Mouse (Mus musculus): ENCODE measurements around the gene 4930470P17Rik. TPM values are rescaled to one million over a fixed set of nuclear protein-coding genes. Genes with fewer than 3 reads are reported as not detected.

Gene 4930470P17Rik
- 0.15 TPM in 1 of 2 replicates, not detected in the other for polyA plus RNA-seq (2021; fragmentation: Nextera tagmentation)
- long read RNA-seq, experiment 1 = 0 reads
- long read RNA-seq, experiment 2 = 0 reads

GRCm38 (mm10) chr2:170601917-170602316 is at the start of gene 4930470P17Rik:
4930470P17Rik (minus strand) TSS chr2:170602017.

Other genes with a start within 250 kb of the 4930470P17Rik start
- 79.3 and 106 TPM in 2 replicates for gene Bcas1, start 174.2 kb downstream of the 4930470P17Rik start, polyA plus RNA-seq (2021; fragmentation: Nextera tagmentation)
- 73.1 and 85.8 TPM in 2 replicates for gene Pfdn4, start 105.6 kb downstream of the 4930470P17Rik start, polyA plus RNA-seq (2021; fragmentation: Nextera tagmentation)
- gene Cyp24a1, start 104.9 kb downstream of the 4930470P17Rik start, polyA plus RNA-seq (2021; fragmentation: Nextera tagmentation) = not detected in 2 replicates
- gene Dok5, start 129.8 kb upstream of the 4930470P17Rik start, polyA plus RNA-seq (2021; fragmentation: Nextera tagmentation) = 29.9 and 44.1 TPM in 2 replicates